Mouse (Mus musculus): Measurements from ENCODE around the gene Pdyn. TPM values are rescaled to one million over a fixed set of nuclear protein-coding genes. Genes with fewer than 3 reads are reported as not detected.

The Pdyn gene
- polyA plus RNA-seq, 1 experiment: not detected

DNA sequence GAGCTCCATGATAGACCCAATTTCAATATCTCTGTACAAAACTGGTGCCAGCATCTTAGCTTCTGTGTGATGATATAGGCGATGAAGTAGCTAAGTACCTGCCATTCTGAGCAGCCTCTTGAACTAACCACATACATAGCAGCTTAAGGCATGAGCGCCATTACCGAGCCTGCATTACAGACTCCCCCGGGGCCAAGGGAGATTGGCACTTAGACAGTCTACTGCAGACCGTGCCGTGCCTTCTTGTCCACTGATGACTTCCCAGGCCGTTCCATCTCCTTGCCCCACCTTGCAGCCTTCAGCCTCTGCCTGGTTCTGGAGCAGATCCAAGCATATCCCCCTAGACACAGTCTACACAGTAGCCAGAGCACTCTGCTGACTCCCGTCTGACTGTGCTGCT, 7.0 kb downstream of the Pdyn start:
- Histone ChIP-seq H3K4me3 (ENCODE audit: insufficient read depth, low read depth, low read length) (no peak overlapping the region), H3K4me1 (ENCODE audit: control insufficient read depth, insufficient read depth, low read length) (no peaks in the 10 kb centered on the region), H3K27ac (ENCODE audit: insufficient read depth, low read depth, low read length) (no peak overlapping the region)
- TF ChIP-seq POLR2A (IDR thresholded peaks at IDR 0.05; ENCODE audit: insufficient read depth, low read depth, low read length): no peak
- WGBS: 83% methylated on average over 8 of the region's 8 CpGs

DNA sequence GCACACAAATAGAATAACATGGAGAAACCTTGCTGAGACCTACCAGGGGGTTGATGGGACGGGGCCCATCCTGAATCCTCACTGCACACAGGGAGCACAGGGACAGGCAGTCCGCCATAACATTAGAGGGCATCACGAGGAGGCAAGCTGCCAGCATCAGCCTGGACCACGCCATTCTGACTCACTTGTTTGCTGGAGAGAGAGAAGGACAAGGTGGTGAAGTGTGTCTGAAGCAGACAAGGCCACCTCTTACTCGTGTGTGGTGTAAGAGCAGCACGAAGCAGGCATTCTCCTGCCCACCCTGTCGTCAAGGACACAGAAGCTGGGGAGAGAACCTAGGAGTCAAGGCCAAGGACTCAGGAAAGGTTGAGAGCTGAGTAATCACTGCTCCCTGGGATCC, 9.9 kb downstream of the Pdyn start:
- no peak overlapping the region for H3K4me3 ChIP-seq (ENCODE audit: insufficient read depth, low read depth, low read length)
- WGBS: 83% methylated on average over 7 of the region's 7 CpGs
- TF ChIP-seq POLR2A (IDR thresholded peaks at IDR 0.05; ENCODE audit: insufficient read depth, low read depth, low read length): no peak
- no peak for TF ChIP-seq CTCF (IDR thresholded peaks at IDR 0.05; ENCODE audit: insufficient read depth, low read depth, low read length)
- no peak overlapping the region for H3K27ac ChIP-seq (ENCODE audit: insufficient read depth, low read depth, low read length)
- H3K4me1 ChIP-seq (ENCODE audit: control insufficient read depth, insufficient read depth, low read length): no peaks in the 10 kb centered on the region

- no peak overlapping the region for H3K4me3 ChIP-seq (ENCODE audit: insufficient read depth, low read depth, low read length)
- H3K27ac ChIP-seq (ENCODE audit: insufficient read depth, low read depth, low read length): no peak overlapping the region
- 87% methylated on average over 28 of the region's 28 CpGs for WGBS
- H3K4me1 ChIP-seq (ENCODE audit: control insufficient read depth, insufficient read depth, low read length): no peaks in the 10 kb centered on the region
- TF ChIP-seq POLR2A (IDR thresholded peaks at IDR 0.05; ENCODE audit: insufficient read depth, low read depth, low read length) (no peak), CTCF (IDR thresholded peaks at IDR 0.05; ENCODE audit: insufficient read depth, low read depth, low read length) (no peak)
Observed at GRCm38 (mm10) chr2:129688036-129688625, 11.5 kb downstream of the Pdyn start.

GRCm38 (mm10) chr2:129686908-129687307, 12.7 kb downstream of the Pdyn start:
- Histone ChIP-seq H3K27ac (ENCODE audit: insufficient read depth, low read depth, low read length) (no peak overlapping the region), H3K4me3 (ENCODE audit: insufficient read depth, low read depth, low read length) (no peak overlapping the region), H3K4me1 (ENCODE audit: control insufficient read depth, insufficient read depth, low read length) (no peaks in the 10 kb centered on the region)
- TF ChIP-seq POLR2A (IDR thresholded peaks at IDR 0.05; ENCODE audit: insufficient read depth, low read depth, low read length) (no peak), CTCF (IDR thresholded peaks at IDR 0.05; ENCODE audit: insufficient read depth, low read depth, low read length) (no peak)
- 50% methylated on average over 10 of the region's 10 CpGs for WGBS

GRCm38 (mm10) chr2:129684014-129684413, 15.6 kb downstream of the Pdyn start:
- TF ChIP-seq POLR2A (IDR thresholded peaks at IDR 0.05; ENCODE audit: insufficient read depth, low read depth, low read length): no peak
- TF ChIP-seq CTCF (IDR thresholded peaks at IDR 0.05; ENCODE audit: insufficient read depth, low read depth, low read length): no peak
- Histone ChIP-seq H3K27ac (ENCODE audit: insufficient read depth, low read depth, low read length) (no peak overlapping the region), H3K4me3 (ENCODE audit: insufficient read depth, low read depth, low read length) (no peak overlapping the region), H3K4me1 (ENCODE audit: control insufficient read depth, insufficient read depth, low read length) (no peaks in the 10 kb centered on the region)
- WGBS: 73% methylated on average over 4 of the region's 4 CpGs

- H3K4me1 ChIP-seq (ENCODE audit: control insufficient read depth, insufficient read depth, low read length): peaks cover 1% of the 10 kb centered on the region; the same call in 1 of the 2 replicates
- H3K27ac ChIP-seq (ENCODE audit: insufficient read depth, low read depth, low read length): no peak overlapping the region
- TF ChIP-seq POLR2A (IDR thresholded peaks at IDR 0.05; ENCODE audit: insufficient read depth, low read depth, low read length): no peak
- 94% methylated on average over 3 of the region's 3 CpGs for WGBS
- no peak overlapping the region for H3K4me3 ChIP-seq (ENCODE audit: insufficient read depth, low read depth, low read length)
Observed at GRCm38 (mm10) chr2:129680236-129680635, 19.4 kb downstream of the Pdyn start.

DNA sequence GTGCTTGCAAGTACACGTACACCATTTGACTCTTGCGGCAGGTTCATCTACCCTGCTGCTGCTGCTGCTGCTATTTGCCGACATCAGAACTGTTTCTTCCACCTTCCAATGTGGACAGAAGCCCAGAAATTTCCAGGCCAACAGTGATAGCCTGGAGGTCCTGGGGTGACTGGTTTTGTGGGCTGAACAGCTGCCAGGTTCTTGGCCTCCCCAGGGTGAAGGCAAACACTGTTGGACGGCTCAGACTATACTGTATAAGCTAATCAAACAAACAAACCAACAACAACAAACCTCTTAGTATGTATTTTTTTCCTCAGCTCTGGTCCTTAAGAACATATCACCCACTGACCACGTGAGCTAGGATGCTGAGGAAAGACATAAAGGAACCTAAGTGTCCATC, 20.6 kb downstream of the Pdyn start:
- 83% methylated on average over 5 of the region's 5 CpGs for WGBS
- Histone ChIP-seq H3K27ac (ENCODE audit: insufficient read depth, low read depth, low read length) (no peak overlapping the region), H3K4me1 (ENCODE audit: control insufficient read depth, insufficient read depth, low read length) (peaks cover 2% of the 10 kb centered on the region; the same call in 1 of the 2 replicates), H3K4me3 (ENCODE audit: insufficient read depth, low read depth, low read length) (no peak overlapping the region)
- TF ChIP-seq CTCF (IDR thresholded peaks at IDR 0.05; ENCODE audit: insufficient read depth, low read depth, low read length): no peak
- no peak for TF ChIP-seq POLR2A (IDR thresholded peaks at IDR 0.05; ENCODE audit: insufficient read depth, low read depth, low read length)

DNA sequence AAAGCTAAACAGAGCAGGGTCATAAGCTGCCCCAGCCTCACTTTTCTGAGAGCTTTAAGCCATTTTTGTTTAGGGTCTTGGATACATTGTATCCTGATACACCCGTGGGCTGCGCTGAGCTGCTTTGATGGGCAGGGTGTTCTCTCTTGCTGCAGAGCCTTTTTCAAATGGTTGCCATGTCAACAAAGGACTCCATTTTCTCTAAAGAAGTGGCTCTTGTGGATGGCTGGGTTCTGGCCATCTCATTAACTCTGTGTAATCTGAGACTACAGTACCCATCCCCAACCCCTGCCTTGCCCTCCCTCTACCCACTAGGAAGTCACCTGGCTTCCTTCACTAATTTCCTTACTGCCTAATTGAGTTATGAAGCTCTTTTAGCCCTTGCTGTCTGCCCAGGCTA, 22.0 kb downstream of the Pdyn start:
- 35% methylated on average over 2 of the region's 2 CpGs for WGBS
- H3K27ac ChIP-seq (ENCODE audit: insufficient read depth, low read depth, low read length): no peak overlapping the region
- H3K4me1 ChIP-seq (ENCODE audit: control insufficient read depth, insufficient read depth, low read length): peaks cover 2% of the 10 kb centered on the region; the same call in 1 of the 2 replicates
- no peak for TF ChIP-seq CTCF (IDR thresholded peaks at IDR 0.05; ENCODE audit: insufficient read depth, low read depth, low read length)
- TF ChIP-seq POLR2A (IDR thresholded peaks at IDR 0.05; ENCODE audit: insufficient read depth, low read depth, low read length): no peak
- no peak overlapping the region for H3K4me3 ChIP-seq (ENCODE audit: insufficient read depth, low read depth, low read length)

GRCm38 (mm10) chr2:129674935-129675634, 24.6 kb downstream of the Pdyn start:
- no peak for TF ChIP-seq POLR2A (IDR thresholded peaks at IDR 0.05; ENCODE audit: insufficient read depth, low read depth, low read length)
- TF ChIP-seq CTCF (IDR thresholded peaks at IDR 0.05; ENCODE audit: insufficient read depth, low read depth, low read length): peak; percentile 98
- H3K4me3 ChIP-seq (ENCODE audit: insufficient read depth, low read depth, low read length): no peak overlapping the region
- WGBS: 21% methylated on average over 13 of the region's 13 CpGs

More at GRCm38 (mm10) chr2:129674935-129675634, 24.6 kb downstream of the Pdyn start:
- Histone ChIP-seq H3K27ac (ENCODE audit: insufficient read depth, low read depth, low read length) (no peak overlapping the region), H3K4me1 (ENCODE audit: control insufficient read depth, insufficient read depth, low read length) (peaks cover 2% of the 10 kb centered on the region; the same call in 1 of the 2 replicates)
